Mouse (Mus musculus): ENCODE results near the gene Ube2q1.

- TF ChIP-seq POLR2A (IDR thresholded peaks at IDR 0.05; ENCODE audit: insufficient read depth, low read depth, low read length) = no peak
- TF ChIP-seq CTCF (IDR thresholded peaks at IDR 0.05) = no peak
- no peak for TF ChIP-seq EP300 (IDR thresholded peaks at IDR 0.05; ENCODE audit: insufficient read depth, low read depth, low read length)
These were observed 12.9 kb downstream of the Ube2q1 start for GRCm38 (mm10) chr3:89786275-89786674.
